Mouse (Mus musculus) heart, adult 2 months (tissue): Measurements from ENCODE around the gene Rassf1. TPM values are rescaled to one million over a fixed set of nuclear protein-coding genes. Genes with fewer than 3 reads are reported as not detected.

Source experiments
- DNase-seq, 2 experiments: peaks; one replicate each; pipeline ENCODE4 v3.0.0; 2021
- H3K27ac ChIP-seq: fragments of 200-600 bp; 2 replicates; pipeline ENCODE4 v1.8.1; 2022
- H3K27me3 ChIP-seq: fragments of 200-500 bp; 2 replicates; pipeline ENCODE4 v1.6.1; 2012; ENCODE audit warnings: mild to moderate bottlenecking, low read length, inconsistent platforms, mixed read lengths; ENCODE audit not compliant: control insufficient read depth, insufficient read depth
- H3K36me3 ChIP-seq: fragments of 200-500 bp; 2 replicates; pipeline ENCODE4 v1.6.1; 2012; ENCODE audit warnings: low read length, inconsistent platforms; ENCODE audit not compliant: control insufficient read depth, insufficient read depth
- H3K4me1 ChIP-seq: fragments of 200-500 bp; 2 replicates; pipeline ENCODE4 v1.6.1; 2011; ENCODE audit warnings: low read length; ENCODE audit not compliant: control insufficient read depth, insufficient read depth
- H3K4me3 ChIP-seq: fragments of 200-600 bp; 2 replicates; pipeline ENCODE4 v1.8.1; 2022
- H3K79me2 ChIP-seq: fragments of 200-500 bp; replicated peaks from 2 replicates; pipeline ENCODE4 v1.6.1; 2012; ENCODE audit warnings: mild to moderate bottlenecking, inconsistent platforms, low read length, moderate library complexity, mixed read lengths; ENCODE audit not compliant: control insufficient read depth, insufficient read depth
- H3K9ac ChIP-seq: fragments of 200-500 bp; 2 replicates; pipeline ENCODE4 v1.6.1; 2012; ENCODE audit warnings: low read depth, mild to moderate bottlenecking, control low read depth, inconsistent platforms, low read length, mixed read lengths
- CTCF ChIP-seq: fragments of 200-600 bp; IDR thresholded peaks from 2 replicates; pipeline ENCODE4 v1.8.1; 2022; ENCODE audit warnings: antibody characterized with exemption, mild to moderate bottlenecking, moderate library complexity
- EP300 ChIP-seq: fragments of 200-500 bp; IDR thresholded peaks from 2 replicates; pipeline ENCODE4 v1.6.1; 2011; ENCODE audit warnings: low read depth, low read length, control low read depth; ENCODE audit not compliant: insufficient read depth
- POLR2A ChIP-seq: fragments of 200-500 bp; IDR thresholded peaks from 2 replicates; pipeline ENCODE4 v1.6.1; 2011; ENCODE audit warnings: mild to moderate bottlenecking, low read depth, low read length, control low read depth; ENCODE audit not compliant: insufficient read depth
- WGBS: fragments of 180-500 bp; shearing (Covaris S2); methylation state at CpG from one replicate; pipeline ENCODE4 v1.1.7; 2018; 5-methylcytosine and 5-hydroxymethylcytosine counted together
- intact Hi-C: fragments of 180-260 bp; cut with DNase I; formaldehyde crosslinking; loops from one replicate; pipeline ENCODE4 v1.15.1; 2025
- polyA plus RNA-seq: library from polyadenylated mRNA; depleted of rRNA; stranded (reverse); fragments of >200 nt; gene quantifications from 2 replicates; pipeline ENCODE4 v1.2.3, GENCODE M21; 2012
- total RNA-seq, 2 experiments: library from RNA; stranded (reverse); gene quantifications; 2 replicates each; pipeline ENCODE4 v1.2.3; 2021

Rassf1 gene
- total and polyA plus RNA-seq, 3 experiments, result 12.6 to 15.5 (median 13.4) TPM

GRCm38 (mm10) chr9:107542352-107542686, 9.0 kb upstream of the Rassf1 start:
- TF ChIP-seq CTCF, result no peak
- no peak for TF ChIP-seq POLR2A
- no peak for TF ChIP-seq EP300
- Histone ChIP-seq H3K79me2 (no peaks in the 10 kb centered on the region), H3K36me3 (no peaks in the 10 kb centered on the region), H3K9ac (peak overlapping the region; percentile 69), H3K4me3 (peak overlapping the region; percentile 75), H3K27ac (peak overlapping the region; percentile 76), H3K4me1 (peaks cover 5% of the 10 kb centered on the region; the same call in 1 of the 2 replicates), H3K27me3 (no peaks in the 10 kb centered on the region)
- intact Hi-C loops, result loop anchor here (1.0 to 10.0 kb wide), 2 partner anchors 9 to 858 kb away; partner anchors contain the start of genes Tex264 and Tmem115
- DNase-seq, result no peak
- WGBS, result 2% methylated on average over 11 of the region's 11 CpGs

GRCm38 (mm10) chr9:107542721-107543120, 8.6 kb upstream of the Rassf1 start:
- no peak for DNase-seq
- Histone ChIP-seq H3K4me1 (peaks cover 5% of the 10 kb centered on the region; the same call in 1 of the 2 replicates), H3K9ac (no peak overlapping the region; the same call in 1 of the 2 replicates), H3K27me3 (no peaks in the 10 kb centered on the region), H3K27ac (no peak overlapping the region; the same call in 1 of the 2 replicates), H3K4me3 (peak overlapping the region; percentile 75), H3K79me2 (no peaks in the 10 kb centered on the region), H3K36me3 (no peaks in the 10 kb centered on the region)
- intact Hi-C loops, result loop anchor here (1.0 to 10.0 kb wide), 2 partner anchors 9 to 858 kb away; partner anchors contain the start of genes Tex264 and Tmem115
- TF ChIP-seq CTCF (no peak), POLR2A (no peak), EP300 (no peak)
- 35% methylated on average over 8 of the region's 8 CpGs for WGBS

- no peaks in the 10 kb centered on the region for H3K27me3 ChIP-seq
- TF ChIP-seq CTCF, result no peak
- no peak for TF ChIP-seq EP300
- TF ChIP-seq POLR2A, result no peak
- peaks cover 5% of the 10 kb centered on the region; the same call in 1 of the 2 replicates for H3K4me1 ChIP-seq
- WGBS, result 85% methylated on average over 11 of the region's 11 CpGs
- intact Hi-C loops, result loop anchor here (10.0 kb wide), 1 partner anchor 858 kb away; the partner anchor contains the start of gene Tex264
- no peaks in the 10 kb centered on the region for H3K79me2 ChIP-seq
- no peak overlapping the region for H3K27ac ChIP-seq
- no peak overlapping the region for H3K9ac ChIP-seq
- no peak overlapping the region for H3K4me3 ChIP-seq
- DNase-seq, result no peak
- no peaks in the 10 kb centered on the region for H3K36me3 ChIP-seq
These were observed 8.1 kb upstream of the Rassf1 start for GRCm38 (mm10) chr9:107543299-107543698.

GRCm38 (mm10) chr9:107544196-107544700, 7.1 kb upstream of the Rassf1 start:
- 96% methylated on average over 17 of the region's 17 CpGs for WGBS
- Histone ChIP-seq H3K27ac (no peak overlapping the region), H3K9ac (no peak overlapping the region), H3K36me3 (no peaks in the 10 kb centered on the region), H3K4me1 (peaks cover 5% of the 10 kb centered on the region; the same call in 1 of the 2 replicates), H3K27me3 (no peaks in the 10 kb centered on the region), H3K4me3 (no peak overlapping the region), H3K79me2 (no peaks in the 10 kb centered on the region)
- DNase-seq, result no peak
- no peak for TF ChIP-seq CTCF
- no peak for TF ChIP-seq POLR2A
- TF ChIP-seq EP300, result no peak
- intact Hi-C loops, result loop anchor here (10.0 kb wide), 1 partner anchor 859 kb away; the partner anchor contains the start of gene Tex264

- Histone ChIP-seq H3K4me1 (peaks cover 5% of the 10 kb centered on the region; the same call in 1 of the 2 replicates), H3K79me2 (no peaks in the 10 kb centered on the region), H3K36me3 (no peaks in the 10 kb centered on the region), H3K4me3 (no peak overlapping the region), H3K9ac (no peak overlapping the region), H3K27me3 (no peaks in the 10 kb centered on the region), H3K27ac (no peak overlapping the region)
- WGBS, result 91% methylated on average over 12 of the region's 12 CpGs
- intact Hi-C loops, result loop anchor here (10.0 kb wide), 1 partner anchor 860 kb away; the partner anchor contains the start of gene Tex264
- TF ChIP-seq EP300, result no peak
- no peak for TF ChIP-seq POLR2A
- no peak for TF ChIP-seq CTCF
- DNase-seq, result peak in 1 of 2 experiments; percentile 9
These were observed 6.6 kb upstream of the Rassf1 start for GRCm38 (mm10) chr9:107544729-107545128.

- 83% methylated on average over 10 of the region's 10 CpGs for WGBS
- H3K9ac ChIP-seq, result no peak overlapping the region
- no peak overlapping the region for H3K27ac ChIP-seq
- TF ChIP-seq CTCF, result no peak
- DNase-seq, result peak in 1 of 2 experiments; percentile 6
- peaks cover 5% of the 10 kb centered on the region; the same call in 1 of the 2 replicates for H3K4me1 ChIP-seq
- intact Hi-C loops, result loop anchor here (10.0 kb wide), 1 partner anchor 860 kb away; the partner anchor contains the start of gene Tex264
- no peaks in the 10 kb centered on the region for H3K79me2 ChIP-seq
- H3K27me3 ChIP-seq, result no peaks in the 10 kb centered on the region
- no peak overlapping the region for H3K4me3 ChIP-seq
- H3K36me3 ChIP-seq, result no peaks in the 10 kb centered on the region
These were observed 6.2 kb upstream of the Rassf1 start for GRCm38 (mm10) chr9:107545199-107545598.
